Mouse (Mus musculus): ENCODE measurements around the gene Gm38431.

The Gm38431 gene

DNA sequence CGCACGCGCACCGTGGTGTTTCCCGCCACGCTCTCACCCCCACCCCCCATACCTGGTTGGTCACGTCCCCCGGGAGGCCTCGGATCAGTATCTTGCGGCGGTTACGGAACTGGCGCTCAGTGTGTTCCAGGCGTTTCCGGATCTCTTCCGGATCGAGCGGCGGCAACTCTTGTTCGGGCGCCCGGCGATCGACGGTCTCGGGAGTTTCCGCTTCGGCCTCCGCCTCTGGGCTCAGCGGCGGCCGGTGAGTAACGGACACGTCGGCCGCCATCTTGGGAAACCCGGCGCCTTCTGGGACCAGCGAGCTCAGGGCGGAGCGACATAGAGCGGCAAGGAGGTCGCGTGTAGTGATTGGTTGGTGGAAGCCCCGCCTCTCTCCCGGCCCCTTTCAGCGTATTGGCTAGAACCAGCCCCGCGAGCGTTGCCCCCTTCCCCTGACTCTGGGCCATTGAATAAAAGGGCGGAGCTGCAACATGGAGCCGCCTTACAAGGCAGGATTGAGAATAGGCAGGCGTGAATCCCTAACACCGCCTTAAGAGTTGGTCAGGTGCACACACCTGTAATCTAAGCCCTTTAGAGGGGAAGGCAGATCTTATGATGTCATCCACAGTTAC, at the start of gene Gm38431, which contains the start of gene Raver1:
Gene Gm38431, minus strand, starts transcription at position 291 of the 614 bp plus-strand sequence.
Gene Raver1, minus strand, starts transcription at position 302 of the 614 bp plus-strand sequence.
- peak; percentile 98 for DNase-seq (ENCODE audit: low read depth, low spot score)

DNA sequence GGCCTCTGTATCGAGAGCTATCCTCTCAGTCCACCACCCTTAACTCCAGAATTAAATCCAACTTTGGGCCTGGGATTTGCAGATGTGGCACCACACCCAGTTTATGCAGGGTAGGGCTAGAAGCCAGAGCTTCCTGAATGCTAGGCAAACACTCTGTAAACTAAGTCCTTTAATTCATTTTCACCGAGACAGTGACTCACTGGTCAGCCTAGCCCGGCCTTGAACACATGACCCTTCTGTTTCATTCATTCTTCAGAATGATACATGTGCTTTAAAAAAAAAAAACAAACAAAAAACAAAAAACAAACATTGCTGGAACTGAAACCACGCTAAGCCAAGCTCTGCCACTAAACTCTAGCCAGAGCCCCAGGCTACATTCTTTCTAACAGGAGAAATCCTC, 46.6 kb upstream of the Gm38431 start:
- no peak for DNase-seq (ENCODE audit: low read depth, low spot score)

DNA sequence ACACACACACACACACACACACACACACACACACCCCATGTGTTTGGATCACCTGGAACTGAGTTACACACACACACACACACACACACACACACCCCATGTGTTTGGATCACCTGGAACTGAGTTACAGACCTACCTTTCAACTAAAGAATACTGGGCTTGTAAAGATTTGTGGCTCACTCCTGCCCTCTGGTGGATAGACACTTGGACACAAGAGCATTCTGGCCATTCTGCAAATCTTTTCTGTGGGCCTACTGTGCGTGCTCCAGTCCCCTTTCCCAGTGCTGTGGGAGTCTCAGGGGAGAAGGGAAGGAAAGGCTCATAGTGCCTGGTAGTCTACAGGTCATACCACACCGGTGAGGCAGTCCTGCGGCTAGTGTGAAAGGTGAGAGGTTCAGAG, 45.4 kb upstream of the Gm38431 start:
- DNase-seq (ENCODE audit: low read depth, low spot score), result no peak

DNA sequence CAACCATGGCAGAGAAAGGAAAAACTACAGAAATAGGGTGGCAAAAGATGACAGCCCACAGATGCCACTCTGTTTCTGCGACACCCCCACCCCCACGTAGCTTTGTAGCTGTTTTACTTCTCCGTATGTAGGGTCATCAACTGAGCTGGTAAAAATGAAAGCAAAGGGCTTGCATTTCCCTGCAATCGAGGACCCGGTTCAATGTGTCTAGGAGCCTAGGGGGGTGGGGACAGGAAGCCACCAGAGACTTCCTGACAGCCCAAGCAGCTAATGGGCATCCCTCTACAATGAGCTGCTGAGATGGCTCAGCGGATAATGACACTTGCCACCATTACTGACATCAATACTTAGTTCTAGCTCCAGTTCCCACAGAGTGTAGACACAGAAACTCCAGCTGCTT, 44.6 kb upstream of the Gm38431 start:
- DNase-seq (ENCODE audit: low read depth, low spot score), result no peak

DNA sequence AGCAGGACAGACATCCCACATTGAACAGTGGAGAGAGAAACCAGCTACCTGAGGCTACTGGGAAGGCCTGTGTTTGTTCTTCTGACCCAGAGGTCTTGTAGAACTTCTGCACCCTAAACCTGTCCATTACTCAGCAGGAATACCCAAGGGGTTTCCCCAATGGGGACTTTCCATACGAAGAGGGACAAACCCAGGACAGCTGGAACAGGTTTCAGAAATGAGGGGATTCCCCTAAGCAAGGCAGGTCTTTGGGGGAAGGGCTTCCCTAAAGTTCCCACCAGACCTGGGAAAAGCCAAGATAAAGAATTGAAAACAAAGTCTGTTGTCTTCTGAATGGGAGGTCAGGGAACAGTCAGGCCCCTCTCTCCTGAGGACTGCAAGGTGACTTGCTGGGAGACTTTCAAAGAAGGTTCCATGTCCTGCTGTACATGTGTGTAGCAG, 44.2 kb upstream of the Gm38431 start:
- no peak for DNase-seq (ENCODE audit: low read depth, low spot score)

DNA sequence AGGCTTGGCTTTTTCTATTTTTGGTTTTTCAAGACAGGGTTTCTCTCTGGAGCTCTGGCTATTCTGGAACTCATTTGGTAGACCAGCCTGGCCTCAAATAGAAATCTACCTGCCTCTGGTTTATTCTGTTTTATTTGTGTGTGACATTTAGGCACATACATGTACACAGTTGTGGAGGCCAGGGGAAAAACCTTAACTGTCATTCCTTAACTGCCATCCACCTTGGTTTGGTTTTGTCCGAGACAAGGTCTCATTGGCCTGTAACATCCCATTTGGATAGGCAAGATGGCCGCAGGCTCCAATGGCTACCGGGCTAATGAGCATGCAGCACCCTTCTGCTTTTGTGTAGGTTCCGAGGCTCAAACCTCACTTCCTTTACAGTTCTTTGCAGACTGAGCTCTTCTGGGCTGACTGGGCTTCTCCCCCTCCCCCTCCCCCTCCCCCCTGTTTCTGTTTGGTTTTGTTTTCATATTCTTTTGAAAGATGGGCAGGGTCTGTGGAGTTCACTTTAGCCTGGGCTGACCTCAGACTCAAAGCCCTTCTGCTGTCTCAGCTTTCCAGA, 43.6 kb upstream of the Gm38431 start:
- DNase-seq (ENCODE audit: low read depth, low spot score), result no peak

DNA sequence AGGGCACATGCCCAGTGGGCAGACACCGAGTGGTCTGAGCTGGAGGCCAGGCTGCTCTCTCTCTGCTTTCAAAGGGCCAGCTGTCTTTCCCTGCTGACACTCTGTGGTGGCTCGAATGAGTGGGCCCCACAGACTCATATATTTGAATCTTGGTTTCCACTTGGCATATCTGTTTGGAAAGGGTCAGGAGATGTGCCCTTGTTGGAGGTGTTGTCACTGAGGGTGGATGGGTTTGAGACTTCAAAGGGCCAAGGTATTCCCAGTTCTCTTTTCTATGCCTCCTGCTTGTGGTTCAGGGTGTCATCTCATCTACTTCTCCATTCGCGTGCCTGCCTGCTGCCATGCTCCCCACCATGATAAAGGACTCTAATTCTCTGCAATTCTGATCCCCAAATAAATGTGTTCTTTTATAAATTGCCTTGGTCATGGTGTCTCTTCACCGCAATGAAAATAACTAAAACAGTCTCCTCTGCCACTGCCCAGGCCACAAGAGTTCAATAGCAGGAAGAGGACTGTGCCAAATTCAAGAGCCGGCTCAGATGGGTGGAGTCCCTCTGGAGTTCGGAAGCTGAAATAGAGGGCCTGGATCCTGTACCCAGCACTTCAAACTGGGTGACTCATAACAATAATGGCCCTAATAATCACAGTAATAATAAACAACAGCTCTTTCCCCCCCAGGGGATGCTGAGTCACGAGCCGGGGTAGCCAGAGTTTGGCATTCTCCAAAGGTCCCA, 43.0 kb upstream of the Gm38431 start:
- DNase-seq (ENCODE audit: low read depth, low spot score), result no peak

DNA sequence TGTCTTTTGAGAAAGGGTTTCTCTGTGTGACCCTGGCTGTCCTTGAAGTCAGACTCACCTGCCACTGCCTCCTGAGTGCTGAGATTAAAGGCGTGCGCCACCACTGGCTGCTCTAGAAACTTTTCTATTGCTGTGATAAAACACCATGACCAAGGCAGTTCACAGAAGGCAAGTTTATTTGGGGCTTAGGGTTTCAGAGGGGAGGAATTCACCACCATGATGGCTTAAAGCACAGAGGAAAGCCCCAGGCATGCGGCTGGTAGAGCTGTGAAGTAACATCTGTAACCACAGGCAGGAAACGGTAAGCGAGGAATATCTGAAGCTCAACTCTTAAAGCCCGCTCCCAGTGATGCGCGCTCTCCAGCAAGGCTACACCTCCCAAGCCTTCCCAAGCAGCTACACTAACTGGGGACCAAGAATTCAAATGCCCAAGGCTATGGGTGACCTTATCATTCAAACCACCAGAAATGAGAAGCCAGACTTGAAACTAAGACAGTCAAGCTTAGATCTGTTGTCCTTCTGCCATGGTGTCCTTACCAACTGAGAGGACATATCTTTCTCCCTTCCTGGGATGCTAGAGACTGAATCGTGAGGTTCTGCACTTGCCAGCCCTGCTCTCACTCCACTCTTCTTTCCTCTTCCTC, 41.4 kb upstream of the Gm38431 start:
- no peak for DNase-seq (ENCODE audit: low read depth, low spot score)

DNA sequence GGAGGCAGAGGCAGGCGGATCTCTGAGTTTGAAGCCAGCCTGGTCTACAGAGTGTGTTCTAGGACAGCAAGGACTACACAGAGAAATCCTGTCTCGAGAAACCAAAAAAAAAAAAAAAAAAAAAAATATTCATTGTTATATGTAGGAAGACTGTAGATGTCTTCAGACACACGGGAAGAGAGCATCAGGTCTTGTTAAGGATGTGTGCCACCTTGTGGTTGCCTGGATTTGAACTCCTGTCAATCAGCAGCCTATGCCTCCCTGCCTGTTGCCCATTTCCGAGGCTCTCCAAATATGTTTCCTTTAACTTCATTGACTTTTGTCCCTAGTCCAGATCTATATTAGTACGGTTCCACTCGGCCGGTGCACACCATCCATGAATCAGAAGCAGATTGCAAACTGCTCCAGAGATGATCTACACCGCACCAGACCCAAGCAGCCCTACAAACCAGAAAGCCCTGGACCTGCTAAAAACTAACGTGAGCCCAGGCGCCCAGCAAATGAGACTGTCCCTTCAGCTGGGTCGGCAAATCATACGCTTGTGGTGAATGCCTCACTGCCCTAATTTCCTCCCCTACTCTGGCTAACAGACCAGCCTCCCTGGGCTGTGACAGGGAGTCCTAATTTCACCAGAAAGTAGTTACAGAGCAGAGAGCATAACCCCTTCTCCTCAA, 40.4 kb upstream of the Gm38431 start:
- DNase-seq (ENCODE audit: low read depth, low spot score), result no peak

DNA sequence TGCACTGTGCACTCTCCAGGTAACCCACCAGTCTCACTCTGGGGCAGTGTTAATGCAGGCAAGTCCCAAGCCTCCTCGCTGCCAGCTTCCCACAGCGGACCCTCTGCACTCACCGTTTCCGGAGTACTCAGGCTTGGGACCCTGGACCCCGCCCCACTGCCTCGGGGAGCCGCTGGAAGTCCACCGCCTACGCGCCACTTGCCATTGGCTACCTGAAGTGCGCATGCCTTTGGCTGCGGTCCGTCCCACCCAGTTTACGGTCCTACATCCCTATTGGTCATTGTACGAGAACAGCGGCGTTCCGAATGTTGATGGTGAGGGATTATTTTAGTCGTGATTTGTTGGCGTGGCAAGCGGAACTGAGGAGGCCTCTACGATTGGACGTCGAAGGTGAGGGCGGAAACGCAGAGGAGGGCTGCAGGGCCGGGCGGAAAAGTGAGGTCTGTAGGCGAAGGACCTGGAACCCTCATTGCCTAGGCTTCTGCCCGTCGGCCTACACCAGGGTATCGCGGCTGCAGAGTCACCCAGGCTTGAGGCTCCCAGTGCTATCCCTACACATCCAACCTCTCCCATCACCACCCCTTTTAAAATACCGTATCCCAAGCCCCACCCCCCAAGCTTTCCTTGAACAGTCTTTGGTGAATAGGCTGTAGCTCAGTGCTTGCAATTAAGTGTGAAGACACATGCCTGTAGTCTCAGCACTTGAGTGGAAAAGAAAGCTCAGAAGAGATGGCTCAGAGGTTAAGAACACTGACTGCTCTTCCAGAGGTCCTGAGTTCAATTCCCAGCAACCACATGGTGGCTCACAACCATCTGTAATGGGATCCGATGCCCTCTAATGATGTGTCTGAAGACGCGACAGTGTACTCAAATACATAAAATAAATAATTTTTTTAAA, 39.5 kb upstream of the Gm38431 start, which contains the start of gene Tyk2:
Gene Tyk2, minus strand, starts transcription at position 185 of the 898 bp plus-strand sequence.
- peak; percentile 99 for DNase-seq (ENCODE audit: low read depth, low spot score)

DNA sequence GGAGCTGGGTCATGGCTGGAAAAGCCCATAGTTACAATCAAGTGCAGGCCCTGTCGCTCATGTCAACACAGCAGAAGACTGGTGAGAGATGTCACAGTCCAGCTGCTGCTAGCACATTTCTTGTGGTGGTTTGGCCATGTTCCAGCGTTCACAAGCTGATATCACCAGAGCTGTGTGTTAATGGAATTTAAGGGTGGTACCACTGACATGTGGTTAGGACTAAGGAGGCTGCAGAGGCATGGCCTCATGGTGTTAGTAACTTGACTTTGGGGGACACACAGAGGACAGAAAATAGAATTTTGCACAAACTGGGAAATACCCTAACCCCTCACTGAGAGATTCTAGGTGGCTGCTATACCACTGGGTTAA, 34.4 kb upstream of the Gm38431 start:
- no peak for DNase-seq (ENCODE audit: low read depth, low spot score)

DNA sequence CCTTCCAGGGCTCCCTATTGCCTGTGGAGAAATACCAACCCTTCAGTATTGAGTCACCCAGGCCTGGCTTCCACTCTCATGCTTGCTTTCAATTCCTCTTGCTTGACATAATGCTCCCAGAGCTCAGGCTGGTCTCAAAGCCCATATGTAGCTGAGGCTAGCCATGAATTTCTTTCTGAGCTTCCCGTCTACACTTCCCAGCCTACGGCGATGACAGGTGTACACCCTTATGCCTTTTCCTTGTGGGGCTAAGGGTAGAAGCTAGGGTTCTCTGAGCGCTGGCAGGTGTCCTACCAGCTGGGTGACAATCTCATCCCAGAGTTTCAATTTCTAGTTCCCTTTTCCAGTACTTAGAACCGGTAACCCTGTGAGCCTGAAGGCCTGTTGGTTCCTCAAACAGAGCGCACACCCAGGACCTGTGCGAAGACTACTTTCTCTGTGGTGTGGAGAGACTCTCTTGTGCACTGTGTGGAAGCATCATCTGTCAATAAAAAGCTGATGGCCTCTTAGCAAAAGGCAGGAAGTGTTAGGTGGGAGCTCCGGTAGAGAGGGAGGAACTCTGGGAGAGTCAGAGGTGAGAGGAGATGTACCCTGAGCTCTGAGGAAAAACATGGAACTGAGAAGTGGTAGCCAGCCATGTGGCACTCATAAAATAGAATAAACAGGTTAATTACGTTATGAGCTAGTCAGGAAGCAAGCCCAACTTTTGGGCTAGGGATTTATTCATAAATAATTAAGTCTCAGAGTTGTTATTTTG, 33.9 kb upstream of the Gm38431 start:
- DNase-seq (ENCODE audit: low read depth, low spot score), result no peak

DNA sequence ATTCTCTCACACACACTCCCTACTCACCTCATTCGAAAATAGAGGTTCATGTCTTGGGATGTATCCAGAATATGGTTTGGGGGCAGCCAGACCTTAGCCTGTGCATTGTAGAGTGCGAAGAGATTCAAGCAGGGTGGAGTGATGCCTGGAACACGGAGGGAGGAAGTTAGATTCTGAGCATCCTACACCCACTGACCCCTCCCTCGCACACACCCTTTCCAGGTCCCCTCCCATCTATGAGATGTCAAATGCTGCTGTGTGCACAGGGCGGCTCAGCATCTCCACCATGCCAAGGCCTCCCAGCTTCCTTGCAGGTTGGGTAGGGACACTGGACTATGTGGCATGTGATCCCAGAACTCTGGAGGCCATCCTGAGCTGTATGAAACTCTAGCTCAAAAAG, 33.0 kb upstream of the Gm38431 start:
- DNase-seq (ENCODE audit: low read depth, low spot score), result no peak

DNA sequence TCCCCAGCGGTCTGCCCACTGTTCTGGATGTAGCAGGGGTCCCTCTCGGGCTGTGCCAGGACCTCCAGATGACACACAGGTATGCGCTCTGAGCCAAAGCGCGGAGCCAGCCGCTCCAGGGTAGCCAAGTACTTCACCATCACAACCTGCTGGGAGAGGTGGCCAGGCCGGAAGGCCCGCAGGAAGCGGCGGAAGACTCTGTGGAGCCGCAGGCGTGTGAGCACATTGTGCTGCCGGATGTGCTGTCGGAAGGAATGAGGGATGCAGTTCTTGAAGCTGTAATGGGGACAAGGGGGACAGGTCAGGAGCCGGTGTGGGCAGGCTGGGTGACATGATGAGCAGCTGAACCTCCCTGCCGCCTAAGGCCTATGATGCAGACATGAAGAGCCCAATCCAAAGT, 29.7 kb upstream of the Gm38431 start:
- DNase-seq (ENCODE audit: low read depth, low spot score), result no peak

DNA sequence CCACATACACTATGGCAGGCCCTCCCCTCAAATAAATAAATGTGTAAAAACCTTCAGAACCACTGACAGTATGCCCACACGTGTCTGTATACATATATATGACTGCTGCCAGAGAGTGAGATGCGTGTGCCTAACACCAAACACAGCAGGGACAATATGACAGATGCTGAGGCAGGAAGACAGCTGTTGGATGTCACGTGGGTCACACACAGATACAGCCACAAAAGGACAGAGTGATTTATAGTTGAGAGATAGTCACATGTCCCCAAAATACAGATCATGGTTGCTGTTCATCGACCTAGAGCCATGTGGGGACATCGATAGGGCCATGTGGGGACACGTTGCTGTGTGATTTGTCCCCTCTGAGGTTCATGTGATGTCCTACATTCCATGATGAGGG, 25.3 kb upstream of the Gm38431 start:
- no peak for DNase-seq (ENCODE audit: low read depth, low spot score)

DNA sequence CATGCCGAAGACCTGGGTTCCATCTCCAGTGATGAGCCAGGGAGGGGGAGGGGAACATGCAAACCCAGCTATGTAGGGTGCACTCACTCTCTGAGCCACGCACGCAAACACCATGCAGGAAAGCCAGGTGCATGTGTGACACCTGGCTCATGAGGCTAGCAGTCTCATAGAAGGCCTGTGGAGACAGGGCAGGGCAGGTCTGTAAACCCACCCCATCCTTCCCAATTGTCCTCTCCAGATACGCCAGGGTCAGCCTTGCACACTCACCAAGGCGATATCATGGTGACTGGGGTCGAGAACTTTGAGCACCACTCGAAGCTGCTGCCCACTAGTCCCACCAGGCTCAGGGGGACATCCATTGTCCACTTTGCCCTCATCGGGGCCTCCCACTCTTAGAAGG, 23.3 kb upstream of the Gm38431 start:
- no peak for DNase-seq (ENCODE audit: low read depth, low spot score)

DNA sequence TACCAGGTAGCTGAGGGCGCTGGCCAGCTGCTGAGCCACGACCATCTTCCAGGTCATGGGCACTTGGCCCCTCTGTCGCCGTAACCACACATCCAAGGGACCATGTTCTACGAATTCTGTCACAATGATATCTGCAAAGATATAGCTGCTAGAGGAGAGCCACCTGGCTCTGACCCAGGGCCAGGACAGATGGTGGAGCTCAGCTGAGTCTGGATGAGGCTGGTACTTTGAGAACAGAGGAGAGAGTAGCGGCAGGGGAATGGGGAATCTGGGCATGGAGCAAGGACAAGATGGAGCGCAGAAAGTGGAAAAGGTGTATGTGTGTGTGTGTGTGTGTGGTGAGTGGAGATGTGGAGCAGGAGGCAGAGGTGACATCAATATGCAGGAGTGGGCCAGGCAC, 22.4 kb upstream of the Gm38431 start:
- no peak for DNase-seq (ENCODE audit: low read depth, low spot score)

DNA sequence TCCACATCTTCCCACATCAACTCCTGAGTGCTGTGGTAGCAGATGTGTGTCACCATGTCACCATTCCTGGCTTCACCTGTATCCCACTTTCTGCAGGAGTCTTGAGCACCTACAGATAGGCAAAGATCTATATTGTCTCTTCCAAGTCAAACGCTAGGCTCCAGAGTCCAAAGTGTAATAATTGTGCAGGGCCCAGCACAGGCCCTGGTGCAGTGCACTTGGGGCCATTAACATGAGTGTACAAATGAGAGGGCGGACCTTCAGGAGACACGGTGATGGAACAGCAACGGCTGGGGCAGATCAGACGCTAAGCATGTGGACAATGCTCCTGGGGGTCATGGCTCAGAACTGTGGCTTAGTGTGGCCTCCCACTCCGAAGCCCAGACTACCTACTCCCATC, 22.0 kb upstream of the Gm38431 start:
- no peak for DNase-seq (ENCODE audit: low read depth, low spot score)

DNA sequence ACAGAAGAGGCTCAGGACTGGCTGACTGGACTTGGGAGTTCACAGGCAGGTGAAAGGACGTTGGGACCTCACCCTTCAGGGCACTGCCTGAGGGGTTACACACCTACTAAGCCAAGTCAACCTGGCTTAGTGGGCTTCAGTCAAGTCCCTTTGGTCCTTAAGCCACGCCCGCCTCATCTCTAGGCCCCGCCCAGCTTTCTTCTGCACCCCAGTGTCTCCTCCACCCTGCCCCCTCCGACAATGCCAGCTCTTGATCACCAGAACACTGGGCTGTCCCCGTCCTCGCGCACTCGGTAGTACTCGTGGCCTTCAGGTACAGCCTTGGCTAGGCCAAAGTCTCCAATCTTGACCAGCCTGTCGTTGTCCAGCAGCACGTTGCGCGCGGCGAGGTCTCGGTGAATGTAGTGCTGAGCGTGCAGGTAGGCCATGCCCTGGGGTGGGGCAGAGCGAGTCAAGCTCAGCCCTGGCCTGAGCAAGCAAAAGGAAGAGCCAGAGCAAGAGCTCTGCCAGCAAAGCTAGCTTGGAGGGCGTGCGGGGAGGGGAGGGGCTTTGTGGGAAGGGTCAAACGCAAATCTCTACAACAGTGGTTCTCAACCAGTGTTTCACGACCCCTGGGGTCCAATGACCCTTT, 15.9 kb upstream of the Gm38431 start:
- DNase-seq (ENCODE audit: low read depth, low spot score), result no peak
